Mouse (Mus musculus): Measurements from ENCODE around the gene Brpf1.

DNA sequence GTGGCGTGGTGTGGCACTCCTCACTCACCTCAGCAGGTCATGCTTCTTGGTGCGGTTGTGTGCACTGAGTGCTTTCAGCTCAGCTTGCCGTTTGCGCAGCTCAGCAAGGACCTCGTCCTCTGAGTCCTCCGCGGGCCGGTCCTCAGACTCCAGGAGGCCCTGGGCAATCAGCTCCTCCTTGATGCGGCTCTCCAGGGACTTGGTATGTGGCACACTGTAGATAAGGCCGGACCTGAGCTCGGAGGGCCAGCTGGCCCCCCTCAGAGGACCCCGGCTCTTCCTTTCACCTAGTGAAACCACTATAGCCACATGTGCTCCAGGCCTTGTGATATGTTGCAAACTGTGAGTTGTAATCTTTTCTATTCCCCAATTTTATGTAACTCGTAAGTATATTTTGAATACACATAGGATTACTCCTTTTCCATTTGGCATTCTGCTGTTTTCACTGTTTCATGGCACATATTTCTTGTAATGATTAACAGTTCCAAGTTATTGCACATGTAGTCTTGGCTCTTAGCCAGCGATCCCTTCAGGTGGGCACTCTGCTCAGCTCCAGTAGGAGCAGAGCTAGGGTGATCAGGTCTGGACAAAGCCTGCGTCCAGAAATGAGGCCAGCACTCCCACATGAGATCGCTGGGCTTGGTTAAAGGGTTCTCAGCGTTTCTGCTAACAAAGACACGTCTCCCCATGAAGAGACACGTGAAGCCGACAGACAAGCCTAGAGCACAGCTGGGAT lies 63.4 kb downstream of the Brpf1 start:
- TF ChIP-seq POLR2A (IDR thresholded peaks at IDR 0.05; ENCODE audit: low read depth, low read length) (no peak), CTCF (IDR thresholded peaks at IDR 0.05; ENCODE audit: extremely low read depth, insufficient read length, insufficient replicate concordance, low read depth, low read length) (no peak)

All from small intestine, adult 2 months (tissue).